Mouse (Mus musculus) cortical plate, adult 2 months (tissue): ENCODE data around the gene Tmem44.

Experiments used
- CTCF ChIP-seq: fragments of 200-500 bp; IDR thresholded peaks from 2 replicates; pipeline ENCODE4 v1.5.1; 2011; ENCODE audit warnings: mild to moderate bottlenecking, control low read depth, low read length; ENCODE audit not compliant: insufficient read depth; ENCODE audit errors: extremely low read depth
- POLR2A ChIP-seq: fragments of 200-500 bp; IDR thresholded peaks from 2 replicates; pipeline ENCODE4 v1.6.1; 2011; ENCODE audit warnings: mild to moderate bottlenecking, low read length, control low read depth; ENCODE audit not compliant: insufficient read depth; ENCODE audit errors: extremely low read depth

DNA sequence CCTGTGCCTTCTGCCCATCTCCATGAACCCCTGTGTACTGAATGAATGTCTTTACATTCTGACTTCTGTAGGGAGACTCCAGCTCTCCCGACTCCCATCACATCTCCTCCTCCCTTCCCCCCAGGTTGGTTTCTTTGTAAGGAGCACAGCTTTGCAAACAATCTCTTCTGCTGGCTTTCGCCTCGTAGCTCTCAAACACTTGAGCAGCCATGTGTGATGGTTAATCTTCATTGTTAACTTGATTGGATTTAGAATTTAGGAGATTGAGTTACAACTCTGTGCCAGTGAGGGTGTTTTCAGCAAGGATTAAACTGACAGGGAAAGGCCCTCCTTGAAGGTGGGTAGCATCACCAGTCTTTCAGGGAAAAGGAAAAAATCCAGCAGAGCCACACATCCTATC lies 73.6 kb downstream of the Tmem44 start:
- no peak for TF ChIP-seq CTCF
- TF ChIP-seq POLR2A, result no peak
